Mouse (Mus musculus) gastrocnemius, adult 2 months (tissue): Measurements from ENCODE around the gene Ttpal. TPM values are rescaled to one million over a fixed set of nuclear protein-coding genes. Genes with fewer than 3 reads are reported as not detected.

ENCODE experiments used
- DNase-seq: peaks from one replicate; pipeline ENCODE4 v3.0.0; 2022
- H3K27ac ChIP-seq: fragments of 200-600 bp; 2 replicates; pipeline ENCODE4 v1.8.1; 2022; ENCODE audit warnings: mild to moderate bottlenecking
- H3K4me3 ChIP-seq: fragments of 200-600 bp; 2 replicates; pipeline ENCODE4 v1.8.1; 2022; ENCODE audit warnings: mild to moderate bottlenecking, moderate library complexity
- CTCF ChIP-seq: fragments of 200-600 bp; IDR thresholded peaks from 2 replicates; pipeline ENCODE4 v1.8.1; 2022; ENCODE audit warnings: antibody characterized with exemption, mild to moderate bottlenecking, moderate library complexity
- intact Hi-C: fragments of 180-260 bp; cut with DNase I; formaldehyde crosslinking; loops from one replicate; pipeline ENCODE4 v1.15.1; 2025
- total RNA-seq, 2 experiments: library from RNA; stranded (reverse); gene quantifications; 2 replicates each; pipeline ENCODE4 v1.2.3; 2021

The Ttpal gene
- total RNA-seq, 2 experiments from 2014 or later: 3.4 to 5.3 TPM

DNA sequence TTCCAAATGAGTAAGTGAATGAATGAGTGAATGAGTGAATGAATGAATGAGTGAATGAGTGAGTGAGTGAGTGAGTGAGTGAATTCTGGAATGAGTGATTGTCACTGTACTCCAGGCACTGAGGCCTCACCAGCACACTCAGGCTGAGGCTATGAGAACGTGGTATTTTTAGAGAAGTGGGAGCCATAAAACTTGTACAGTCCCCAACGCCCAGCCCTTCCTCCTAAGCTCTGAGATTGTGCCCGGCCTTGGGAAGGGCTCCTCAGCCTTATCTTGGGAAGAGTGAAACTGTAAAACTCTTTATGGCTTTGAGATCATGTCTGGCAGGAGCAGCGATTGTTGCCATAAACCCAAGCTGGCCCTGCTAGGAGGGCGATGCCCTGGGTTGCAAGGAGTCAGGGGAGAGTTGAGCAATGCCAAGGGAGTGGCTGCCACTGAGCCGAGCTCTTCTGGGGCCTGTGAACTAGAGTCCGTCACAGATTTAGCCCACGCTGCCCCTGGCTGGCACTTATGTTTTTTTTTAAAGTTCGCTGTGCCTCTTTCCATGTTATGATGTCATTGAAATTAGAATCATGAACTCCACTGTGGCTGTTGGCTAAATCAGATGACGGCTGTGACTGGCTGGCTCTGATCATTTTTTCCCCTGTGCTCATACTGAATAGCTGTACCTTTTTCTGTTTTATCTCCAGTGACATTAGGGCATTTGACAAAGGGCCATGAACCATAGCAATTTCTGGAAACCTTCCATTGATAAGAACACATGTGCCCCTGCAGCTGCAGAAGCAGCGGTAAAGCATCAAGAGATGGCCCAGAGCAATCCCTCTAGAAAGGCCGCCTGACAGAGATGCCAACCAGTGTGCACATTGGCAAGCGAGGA, 21.8 kb upstream of the Ttpal start:
- intact Hi-C loops: no loop called here
- no peak for TF ChIP-seq CTCF
- peak overlapping the region; percentile 52 for H3K27ac ChIP-seq
- H3K4me3 ChIP-seq: no peak overlapping the region
- DNase-seq: peak; percentile 38

DNA sequence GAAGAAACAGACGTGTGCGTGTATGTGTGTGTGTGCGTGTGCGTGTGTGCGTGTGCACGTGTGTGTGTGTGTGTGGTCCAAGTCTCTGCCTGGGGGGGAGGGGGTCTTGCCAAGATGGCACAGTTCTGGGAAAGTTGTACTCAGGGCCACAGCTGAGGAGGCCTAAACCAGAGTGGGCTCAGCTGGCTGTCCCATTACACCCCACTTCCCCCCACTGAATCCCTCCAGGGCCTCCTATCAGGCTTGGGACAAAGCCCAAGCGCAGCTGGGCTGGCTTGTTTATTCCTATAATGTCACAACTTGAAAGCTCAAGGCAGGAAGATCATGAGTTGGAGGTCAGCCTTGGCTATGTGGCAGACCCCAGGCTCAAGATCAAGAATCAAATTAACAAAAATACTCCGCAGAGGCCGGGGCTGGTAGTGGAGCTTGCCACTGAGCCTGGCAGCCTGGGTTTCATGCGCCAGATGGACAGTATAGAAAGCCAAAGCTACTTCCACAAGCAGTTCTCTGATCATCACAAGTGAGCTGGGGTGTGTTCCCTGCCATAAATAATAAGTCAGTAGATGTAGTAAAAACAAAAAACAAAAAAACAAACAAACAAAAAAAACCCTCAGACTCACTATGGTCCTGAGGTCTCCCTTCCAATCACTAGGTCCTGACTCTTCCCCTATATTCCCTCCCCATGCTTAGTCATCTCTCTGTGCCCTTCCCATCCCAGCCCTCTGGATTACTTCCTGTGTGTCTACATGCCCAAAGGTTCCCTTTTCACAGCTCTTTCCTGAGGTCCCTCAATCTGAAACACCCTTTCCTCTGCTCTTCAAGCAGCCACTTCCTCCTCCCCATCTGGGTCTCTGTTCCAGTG, 18.7 kb upstream of the Ttpal start:
- no peak for TF ChIP-seq CTCF
- DNase-seq: no peak
- intact Hi-C loops: no loop called here
- H3K27ac ChIP-seq: 0 out of 2 replicates have a peak overlapping the region, but pooled peaks have one; percentile 31
- no peak overlapping the region for H3K4me3 ChIP-seq

DNA sequence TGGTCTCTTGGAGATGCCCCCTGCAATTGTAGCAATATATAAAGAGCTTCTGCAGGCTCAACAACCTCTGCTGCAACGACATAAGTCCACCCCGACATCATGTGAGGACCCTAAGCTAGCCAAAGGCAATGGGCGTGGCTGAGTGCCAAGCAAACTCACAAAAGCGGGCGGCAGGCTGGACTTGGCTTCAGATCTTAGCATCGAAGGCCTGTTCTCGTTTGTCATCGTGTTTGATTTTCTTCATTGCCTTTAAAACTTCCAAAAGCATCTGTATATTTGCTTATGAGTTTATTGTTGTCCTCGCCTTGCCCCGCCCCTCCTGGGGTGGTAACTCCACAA, 18.1 kb upstream of the Ttpal start:
- Histone ChIP-seq H3K4me3 (no peak overlapping the region), H3K27ac (no peak overlapping the region)
- intact Hi-C loops: no loop called here
- no peak for TF ChIP-seq CTCF
- no peak for DNase-seq

DNA sequence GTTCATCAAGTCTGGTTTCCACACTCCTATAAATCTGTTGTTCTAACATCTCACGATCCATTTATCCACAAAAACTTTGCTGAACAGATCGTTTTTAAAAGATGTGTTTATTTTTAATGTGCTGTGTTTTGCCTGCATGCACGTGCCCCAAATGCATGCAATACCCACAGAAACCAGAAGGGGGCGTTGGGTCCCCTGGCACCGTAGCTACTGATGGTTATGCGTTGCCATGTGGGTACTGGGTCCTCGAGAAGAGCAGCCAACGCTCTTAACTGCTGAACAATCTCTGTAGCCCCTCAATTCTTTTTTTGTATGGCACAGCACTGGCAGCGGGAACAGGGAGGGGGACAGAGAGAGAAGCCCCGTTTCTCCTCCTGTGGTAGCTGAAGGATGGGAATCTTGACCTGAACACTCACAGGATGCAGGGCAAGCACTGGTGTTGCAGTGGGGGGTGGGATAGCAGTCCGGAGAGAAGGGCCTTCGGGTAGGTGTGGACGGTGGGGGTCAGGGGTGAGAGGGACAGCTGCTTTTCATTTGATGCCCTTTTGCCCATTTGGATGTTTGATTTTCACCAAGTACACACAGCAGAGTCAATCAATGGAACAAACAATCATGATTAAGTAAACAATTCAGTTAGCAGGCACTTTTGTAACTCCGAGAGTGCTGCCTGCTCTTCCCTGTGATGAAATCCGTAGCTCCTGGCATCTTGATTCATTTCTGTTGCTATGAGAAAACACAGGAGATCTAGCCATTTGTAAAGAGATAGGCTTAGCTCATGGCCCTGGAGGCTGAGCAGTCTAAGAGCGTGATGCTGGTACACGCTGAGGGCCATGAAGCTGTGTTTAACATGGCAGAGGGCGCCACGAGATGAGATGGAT, 15.5 kb upstream of the Ttpal start:
- peak; percentile 70 for TF ChIP-seq CTCF
- intact Hi-C loops: no loop called here
- no peak for DNase-seq
- Histone ChIP-seq H3K27ac (no peak overlapping the region), H3K4me3 (no peak overlapping the region)

DNA sequence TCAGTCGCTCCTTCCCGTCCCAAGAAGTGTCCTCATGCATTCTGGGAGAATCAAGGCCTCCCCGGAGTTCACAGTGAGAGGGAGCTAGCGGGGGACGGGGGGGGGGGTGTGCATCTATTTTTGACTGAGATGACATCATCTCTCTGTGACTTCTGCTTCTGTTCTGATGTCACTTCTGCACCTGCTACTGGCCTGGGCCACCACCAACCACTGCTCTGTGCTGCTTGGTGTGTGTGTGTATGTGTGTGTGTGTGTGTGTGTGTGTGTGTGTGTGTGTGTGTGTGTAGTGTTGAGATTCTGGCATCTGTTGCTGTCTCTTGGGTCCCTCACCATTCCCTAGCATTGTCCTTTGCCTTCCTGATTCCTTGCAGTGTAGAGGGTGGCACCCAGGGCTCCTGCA, 14.6 kb upstream of the Ttpal start:
- intact Hi-C loops: no loop called here
- TF ChIP-seq CTCF: no peak
- no peak for DNase-seq
- Histone ChIP-seq H3K27ac (no peak overlapping the region), H3K4me3 (no peak overlapping the region)

DNA sequence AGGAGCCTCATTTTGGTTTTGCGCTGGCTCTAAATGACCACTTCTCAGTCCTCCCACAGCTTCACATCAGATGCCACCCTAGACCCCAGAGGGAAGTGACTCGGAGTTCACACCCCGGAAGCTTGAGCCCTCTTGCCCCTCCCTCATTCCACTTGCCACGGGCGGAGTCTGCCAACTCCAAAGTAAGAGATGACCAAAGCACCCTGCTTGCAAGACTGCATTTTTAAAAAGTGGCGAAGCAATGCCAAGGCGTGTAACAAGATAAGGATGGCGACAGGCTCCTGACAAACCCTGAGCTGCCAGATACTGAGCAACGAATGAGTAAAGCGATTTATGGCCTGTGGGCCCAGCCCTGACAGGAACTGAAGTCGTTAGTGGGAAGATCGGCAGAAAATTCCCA, 11.9 kb upstream of the Ttpal start:
- DNase-seq: no peak
- TF ChIP-seq CTCF: no peak
- intact Hi-C loops: loop anchor here (10.0 kb wide), 1 partner anchor 135 kb away; no protein-coding TSS in a partner anchor
- Histone ChIP-seq H3K4me3 (no peak overlapping the region), H3K27ac (no peak overlapping the region)

DNA sequence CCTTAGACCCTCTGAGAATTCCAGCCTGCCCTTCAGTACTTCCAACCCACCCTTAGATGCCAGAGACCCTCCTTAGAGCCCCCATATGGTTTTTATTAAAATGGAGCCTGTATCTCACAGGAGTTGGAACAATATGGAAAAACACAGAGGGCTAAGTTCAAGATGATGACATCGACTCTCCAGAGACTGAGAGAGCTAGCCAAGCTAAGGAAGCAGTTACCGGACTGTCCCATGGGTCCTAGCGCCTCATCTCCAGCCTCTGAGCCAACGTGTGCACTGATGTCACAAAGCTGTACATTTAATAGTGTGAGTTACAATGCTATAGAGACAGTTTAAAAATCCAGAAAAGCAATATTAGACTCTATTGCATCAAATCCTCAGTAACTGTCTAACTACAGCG, 11.1 kb upstream of the Ttpal start:
- DNase-seq: no peak
- intact Hi-C loops: loop anchor here (10.0 kb wide), 1 partner anchor 136 kb away; no protein-coding TSS in a partner anchor
- no peak for TF ChIP-seq CTCF
- H3K27ac ChIP-seq: no peak overlapping the region
- no peak overlapping the region for H3K4me3 ChIP-seq

DNA sequence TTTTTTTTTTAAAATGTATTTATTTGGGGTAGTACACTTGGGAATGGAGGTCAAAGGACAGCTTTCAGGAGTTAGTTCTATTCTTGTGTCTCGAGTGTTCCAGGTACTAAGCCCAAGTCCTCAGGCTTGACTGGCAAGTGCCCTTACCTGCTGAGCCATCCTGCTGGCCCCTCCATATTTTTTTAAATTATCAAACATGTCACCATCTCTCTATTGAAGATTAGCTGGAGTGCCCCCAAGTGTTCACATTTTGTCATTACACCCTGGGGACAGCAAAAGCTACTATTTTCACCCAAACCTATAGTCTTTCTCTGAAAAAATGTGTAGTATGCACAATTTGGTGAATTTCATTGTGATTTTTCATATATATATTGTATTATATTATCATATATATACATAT, 10.0 kb upstream of the Ttpal start:
- peak; percentile 63 for TF ChIP-seq CTCF
- DNase-seq: no peak
- intact Hi-C loops: loop anchor here (10.0 kb wide), 1 partner anchor 137 kb away; no protein-coding TSS in a partner anchor
- Histone ChIP-seq H3K4me3 (no peak overlapping the region), H3K27ac (no peak overlapping the region)

DNA sequence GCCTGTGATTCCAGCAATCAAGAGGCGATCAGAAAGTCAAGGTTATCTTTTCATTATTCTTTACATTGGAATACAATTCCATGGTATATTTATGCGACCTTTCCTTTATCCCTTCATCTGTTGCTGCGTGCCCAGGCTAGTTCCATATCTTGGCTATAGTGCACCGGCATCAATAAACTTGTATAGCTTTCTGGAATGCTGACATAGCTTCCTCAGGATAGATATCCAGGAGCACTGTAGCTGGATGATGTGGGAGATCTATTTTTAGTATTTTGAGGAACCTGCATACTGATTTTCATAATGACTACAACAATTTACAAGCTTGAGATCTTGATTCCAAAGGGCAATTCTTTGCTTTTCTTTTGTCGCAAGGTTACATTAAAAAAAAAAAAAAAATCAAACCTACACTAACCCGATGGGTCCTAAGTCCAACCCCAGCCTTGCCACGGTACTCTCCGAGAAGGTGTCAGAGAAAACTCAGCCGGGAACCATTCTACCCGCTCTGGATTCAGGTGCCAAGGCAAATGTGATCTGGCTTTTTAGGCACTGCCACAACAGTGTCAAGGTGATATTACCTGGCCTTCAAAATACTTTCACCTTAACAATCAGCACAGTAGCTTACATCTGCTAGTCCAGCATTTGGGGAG, 8.4 kb upstream of the Ttpal start:
- intact Hi-C loops: loop anchor here (10.0 kb wide), 1 partner anchor 139 kb away; no protein-coding TSS in a partner anchor
- TF ChIP-seq CTCF: no peak
- no peak overlapping the region for H3K4me3 ChIP-seq
- no peak for DNase-seq
- 0 out of 2 replicates have a peak overlapping the region, but pooled peaks have one; percentile 86 for H3K27ac ChIP-seq

DNA sequence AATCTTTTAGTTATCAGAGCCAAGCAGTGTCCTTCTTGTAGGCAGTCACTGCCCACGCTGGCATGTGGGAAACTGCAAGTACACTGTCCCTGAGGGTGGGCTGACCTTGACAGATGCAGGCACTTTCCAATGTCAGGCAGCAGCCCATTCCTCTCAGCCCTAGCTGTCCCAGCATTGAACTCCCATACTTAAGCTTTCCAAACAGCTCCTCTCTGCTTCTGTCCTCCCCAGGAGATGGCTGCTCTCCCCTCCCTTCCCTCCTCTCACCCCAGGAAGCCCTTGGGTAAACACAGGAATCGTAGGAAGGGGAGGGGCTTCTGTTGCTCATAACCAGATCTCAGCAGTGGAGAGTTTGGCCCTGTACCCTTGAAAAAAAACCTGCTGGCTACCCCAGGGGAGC, 7.0 kb upstream of the Ttpal start:
- peak overlapping the region; percentile 86 for H3K27ac ChIP-seq
- no peak for DNase-seq
- intact Hi-C loops: loop anchor here (10.0 kb wide), 1 partner anchor 140 kb away; no protein-coding TSS in a partner anchor
- no peak overlapping the region for H3K4me3 ChIP-seq
- TF ChIP-seq CTCF: no peak

DNA sequence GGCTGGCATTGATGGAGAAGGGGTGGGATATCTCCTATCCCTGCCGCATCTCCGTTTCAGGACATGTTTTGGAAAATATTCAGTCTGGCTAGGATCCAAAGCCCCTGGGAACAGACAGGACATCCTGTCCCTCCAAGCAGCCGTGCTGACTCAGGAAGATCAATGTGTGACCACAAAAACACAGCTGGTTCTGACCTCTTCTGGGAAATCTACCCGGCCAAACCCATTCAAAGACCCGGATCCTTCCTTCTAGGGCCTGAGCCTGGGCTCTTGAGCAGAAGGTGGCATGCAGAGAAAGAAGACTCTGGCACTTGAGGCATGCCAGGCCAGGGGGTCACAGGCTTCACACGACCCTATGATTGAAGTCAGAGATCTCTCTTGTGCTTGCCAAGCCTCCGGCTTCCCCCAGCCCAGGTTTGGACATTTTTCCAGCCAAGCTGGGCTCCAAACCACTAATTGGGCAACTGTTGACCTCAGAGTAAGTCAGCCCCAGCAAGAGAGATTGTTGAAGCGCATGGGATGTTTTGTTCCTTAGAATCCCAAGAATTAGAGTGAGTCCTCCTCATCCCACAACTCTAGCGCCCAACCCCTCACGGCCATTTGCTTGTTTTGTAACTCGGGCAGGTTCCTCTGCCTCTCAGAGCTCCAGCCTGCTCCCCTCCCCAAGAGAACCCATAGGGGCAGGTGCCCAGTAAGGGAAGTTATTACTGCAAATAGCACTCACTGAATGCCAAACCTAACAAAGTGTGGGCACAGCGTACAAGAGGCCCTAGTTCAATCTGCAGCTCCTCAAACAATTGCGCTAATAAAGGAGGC, 5.8 kb upstream of the Ttpal start:
- Histone ChIP-seq H3K4me3 (no peak overlapping the region), H3K27ac (peak overlapping the region; percentile 86)
- no peak for TF ChIP-seq CTCF
- intact Hi-C loops: loop anchor here (10.0 kb wide), 1 partner anchor 141 kb away; no protein-coding TSS in a partner anchor
- peak; percentile 71 for DNase-seq
